Mouse (Mus musculus): ENCODE data around the gene Emc6.

Gene Emc6

GRCm38 (mm10) chr11:73176608-73177508, at the start of gene Emc6, which contains the start of gene Tax1bp3:
Gene Emc6, minus strand, starts transcription at chr11:73177037.
Gene Tax1bp3, plus strand, starts transcription at chr11:73177083.
- DNase-seq, result peak; percentile 99

GRCm38 (mm10) chr11:73225856-73226255, 49.0 kb upstream of the Emc6 start:
- no peak for DNase-seq

GRCm38 (mm10) chr11:73223966-73224365, 47.1 kb upstream of the Emc6 start:
- no peak for DNase-seq

GRCm38 (mm10) chr11:73222846-73223245, 46.0 kb upstream of the Emc6 start:
- no peak for DNase-seq

GRCm38 (mm10) chr11:73220651-73221050, 43.8 kb upstream of the Emc6 start:
- DNase-seq, result no peak

- no peak for DNase-seq
Measured at GRCm38 (mm10) chr11:73219671-73220070, 42.8 kb upstream of the Emc6 start.

- DNase-seq, result no peak
Measured at GRCm38 (mm10) chr11:73213956-73214355, 37.1 kb upstream of the Emc6 start.

- no peak for DNase-seq
Measured at GRCm38 (mm10) chr11:73207621-73208020, 30.8 kb upstream of the Emc6 start.

- no peak for DNase-seq
Measured at GRCm38 (mm10) chr11:73205194-73205593, 28.4 kb upstream of the Emc6 start.

GRCm38 (mm10) chr11:73203895-73204294, 27.1 kb upstream of the Emc6 start:
- no peak for DNase-seq

GRCm38 (mm10) chr11:73201597-73201996, 24.8 kb upstream of the Emc6 start:
- peak; percentile 13 for DNase-seq

GRCm38 (mm10) chr11:73201021-73201420, 24.2 kb upstream of the Emc6 start:
- no peak for DNase-seq

GRCm38 (mm10) chr11:73199879-73200278, 23.0 kb upstream of the Emc6 start:
- DNase-seq, result no peak

- peak; percentile 95 for DNase-seq
Measured at GRCm38 (mm10) chr11:73199230-73199712, 22.4 kb upstream of the Emc6 start, which contains the start of gene Shpk. Gene Shpk, plus strand, starts transcription at chr11:73199460.

- peak; percentile 86 for DNase-seq
Measured at GRCm38 (mm10) chr11:73198603-73199229, 21.9 kb upstream of the Emc6 start, which contains the start of gene Ctns. Gene Ctns, minus strand, starts transcription at chr11:73199042.

GRCm38 (mm10) chr11:73198190-73198589, 21.4 kb upstream of the Emc6 start:
- DNase-seq, result no peak

GRCm38 (mm10) chr11:73194444-73194843, 17.6 kb upstream of the Emc6 start:
- DNase-seq, result no peak

- no peak for DNase-seq
Measured at GRCm38 (mm10) chr11:73193047-73193446, 16.2 kb upstream of the Emc6 start.

GRCm38 (mm10) chr11:73187231-73187630, 10.4 kb upstream of the Emc6 start:
- no peak for DNase-seq

GRCm38 (mm10) chr11:73185872-73186615, 9.2 kb upstream of the Emc6 start:
- DNase-seq, result no peak

- DNase-seq, result no peak
Measured at GRCm38 (mm10) chr11:73177895-73178294, 1.1 kb upstream of the Emc6 start.

GRCm38 (mm10) chr11:73177509-73177875, 655 bp upstream of the Emc6 start:
- peak; percentile 87 for DNase-seq

GRCm38 (mm10) chr11:73176186-73176585, 651 bp downstream of the Emc6 start:
- DNase-seq, result no peak

Data from embryo, embryonic 11 days (tissue).